In the genomic region with DNA sequence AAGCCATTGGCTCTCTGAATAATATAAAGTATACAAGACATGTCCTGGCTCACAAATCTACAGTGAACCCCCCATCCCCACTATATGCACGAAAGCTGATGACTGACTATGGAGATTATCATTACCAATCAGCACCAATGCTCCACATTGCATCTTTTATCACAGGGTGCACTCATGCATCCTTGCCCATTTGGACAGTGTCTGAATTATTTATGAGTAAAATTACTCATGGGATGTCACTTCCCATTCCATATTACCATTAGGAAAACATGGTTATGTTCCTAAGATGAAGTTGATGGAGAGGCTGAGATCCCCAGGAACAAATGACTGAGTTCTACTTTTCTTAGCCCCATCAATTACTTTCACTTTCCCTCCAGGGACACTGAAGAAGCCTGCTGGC, we compare ENCODE assay signal across 25 mouse cellular contexts.
"Had no signal": no experiment of that assay in that cellular context is flagged by ENCODE, and none has a peak within 500 bp of the region (broad histone marks: within the 10 kb centered on the region; RNA-seq: fewer than 3 reads in every experiment).

No protein-coding gene starts in this region.

- DNase-seq: gastrocnemius, postnatal 14 days; gastrocnemius, postnatal 36 days; heart, adult 11 months; heart, adult 2 months; heart, postnatal 14 days; heart, postnatal 36 days; kidney, adult 11 months; kidney, adult 2 months; kidney, adult 9 months; kidney, postnatal 14 days; kidney, postnatal 36 days; layer of hippocampus, adult 9-11 months; layer of hippocampus, postnatal 36 days; left cerebral cortex, postnatal 4 days had no signal

- H3K36me3 ChIP-seq: heart, embryonic 13.5 days; heart, embryonic 15.5 days; hindbrain, embryonic 15.5 days; kidney, embryonic 15.5 days; limb, embryonic 13.5 days; limb, embryonic 15.5 days; liver, embryonic 12.5 days had no signal

- H3K4me2 ChIP-seq: heart, embryonic 11.5 days; heart, embryonic 13.5 days; heart, embryonic 15.5 days; hindbrain, embryonic 15.5 days; kidney, embryonic 15.5 days; limb, embryonic 13.5 days; limb, embryonic 15.5 days; liver, embryonic 12.5 days had no signal

- H3K4me1 ChIP-seq: heart, embryonic 13.5 days; heart, embryonic 15.5 days; hindbrain, embryonic 15.5 days; kidney, embryonic 15.5 days; limb, embryonic 13.5 days; limb, embryonic 15.5 days; liver, embryonic 12.5 days had no signal

- ATAC-seq: hindbrain, postnatal 0 days; intestine, embryonic 16.5 days; liver, embryonic 12.5 days had no signal

- H3K9ac ChIP-seq: heart, embryonic 13.5 days; heart, embryonic 15.5 days; hindbrain, embryonic 15.5 days; kidney, embryonic 15.5 days; limb, embryonic 13.5 days; limb, embryonic 15.5 days; liver, embryonic 12.5 days had no signal

- H3K27me3 ChIP-seq: heart, embryonic 13.5 days; heart, embryonic 15.5 days; hindbrain, embryonic 15.5 days; kidney, embryonic 15.5 days; limb, embryonic 13.5 days; limb, embryonic 15.5 days; liver, embryonic 12.5 days had no signal

- H3K9me3 ChIP-seq: heart, embryonic 13.5 days; heart, embryonic 15.5 days; hindbrain, embryonic 15.5 days; kidney, embryonic 15.5 days; limb, embryonic 13.5 days; limb, embryonic 15.5 days; liver, embryonic 12.5 days had no signal

- H3K27ac ChIP-seq: heart, adult 2 months; heart, embryonic 13.5 days; heart, embryonic 15.5 days; hindbrain, embryonic 15.5 days; hindbrain, postnatal 0 days; kidney, embryonic 15.5 days; kidney, postnatal 0 days; limb, embryonic 13.5 days; limb, embryonic 15.5 days; liver, embryonic 12.5 days had no signal

- H3K4me3 ChIP-seq: heart, adult 2 months; heart, embryonic 13.5 days; heart, embryonic 15.5 days; hindbrain, embryonic 15.5 days; kidney, embryonic 15.5 days; limb, embryonic 13.5 days; limb, embryonic 15.5 days; liver, embryonic 12.5 days had no signal
